Mouse (Mus musculus) A20 (cell line): ENCODE measurements at regions not wholly inside any gene's neighbourhood (a gene's known extent, or its start where the extent isn't known, plus 50 kb on each side); places are given as distances from the start of the nearest gene placed in this dataset.

Experiments used
- DNase-seq: peaks from one replicate; pipeline ENCODE4 v3.0.0-alpha.2; 2011; ENCODE audit warnings: low read depth, low spot score

DNA sequence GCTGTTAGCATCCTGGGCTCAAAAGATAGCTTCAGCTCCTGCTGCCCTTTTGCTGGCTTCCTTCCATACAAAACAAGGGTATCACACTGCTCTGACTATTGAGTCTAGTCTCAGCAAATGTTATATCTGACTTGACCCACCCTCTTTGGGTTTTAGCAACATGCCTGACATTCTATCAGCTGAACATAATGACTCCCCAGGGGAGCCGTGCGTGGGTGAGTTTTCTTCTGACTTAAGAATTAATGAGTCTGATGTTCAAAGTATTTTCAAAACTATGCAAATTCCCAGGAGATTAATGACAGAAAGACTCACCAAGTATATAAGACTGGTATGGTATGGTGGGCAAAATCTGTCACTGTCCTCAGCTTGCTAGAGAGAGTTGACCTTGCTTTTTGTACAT is 159.0 kb downstream of the Pmp22 start:
- DNase-seq, result no peak

- no peak for DNase-seq
Measured at GRCm38 (mm10) chr11:63290618-63291017, 161.8 kb downstream of the Pmp22 start.

DNA sequence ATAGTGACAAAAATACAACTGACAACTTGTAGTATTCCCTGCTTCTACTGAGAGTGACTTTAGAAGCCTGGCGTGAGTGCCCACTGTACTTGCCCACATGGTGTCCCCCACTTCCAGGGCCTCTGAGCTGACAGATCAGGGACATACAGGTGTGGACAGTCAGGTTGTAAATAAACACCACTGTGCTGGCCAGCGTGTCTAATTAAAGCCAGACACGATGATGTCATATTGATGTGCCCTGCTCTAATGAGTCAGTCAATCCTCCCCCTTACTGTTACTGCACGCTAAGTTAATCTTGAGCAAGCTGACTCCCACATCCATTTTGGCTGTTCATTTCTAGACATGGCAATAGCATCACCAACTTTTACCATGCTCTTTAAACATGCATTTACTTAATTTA is 164.7 kb downstream of the Pmp22 start:
- DNase-seq, result no peak

DNA sequence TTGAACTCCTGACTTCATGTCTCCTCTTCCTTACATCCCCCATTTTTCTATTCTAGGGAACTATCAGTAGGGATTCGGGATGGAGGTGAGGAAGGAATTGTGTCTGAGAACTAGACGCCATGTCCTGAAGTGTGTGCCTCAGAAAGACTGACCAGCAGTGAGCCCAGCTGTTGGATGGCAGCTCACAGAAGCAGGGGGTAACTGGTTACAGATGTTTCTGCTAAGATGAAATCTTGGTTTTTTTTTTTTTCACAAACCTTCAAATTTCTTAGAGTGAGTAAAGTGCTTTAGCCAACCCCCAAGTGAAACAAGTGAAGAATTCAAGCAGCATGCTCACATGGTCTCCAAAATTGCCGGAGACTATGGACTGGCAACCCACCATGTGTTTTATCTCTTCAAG is 165.7 kb downstream of the Pmp22 start:
- no peak for DNase-seq

DNA sequence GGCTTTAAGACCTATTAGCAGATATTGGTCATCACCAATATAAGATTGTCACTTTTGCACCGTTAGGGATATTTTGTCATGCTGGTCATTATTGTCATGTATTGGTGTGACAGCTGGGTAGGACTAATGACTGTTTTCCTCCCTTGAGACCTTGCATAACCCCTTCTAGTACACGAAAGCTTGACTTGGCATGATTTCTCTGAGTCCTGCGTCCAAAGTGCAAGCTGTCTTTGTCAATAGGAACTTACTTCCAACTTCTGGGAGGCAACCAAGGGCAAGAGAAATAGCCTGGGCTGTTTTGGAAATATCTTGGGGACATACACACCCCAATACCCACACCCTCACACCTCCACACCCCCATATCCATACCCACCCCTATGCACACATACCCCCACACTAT is 167.7 kb downstream of the Pmp22 start:
- DNase-seq, result no peak

- no peak for DNase-seq
Measured at GRCm38 (mm10) chr11:63299712-63300581, 171.2 kb downstream of the Pmp22 start.

GRCm38 (mm10) chr11:63325166-63325565 is 196.4 kb downstream of the Pmp22 start:
- no peak for DNase-seq

GRCm38 (mm10) chr11:63326864-63327263 is 198.1 kb downstream of the Pmp22 start:
- DNase-seq, result no peak

DNA sequence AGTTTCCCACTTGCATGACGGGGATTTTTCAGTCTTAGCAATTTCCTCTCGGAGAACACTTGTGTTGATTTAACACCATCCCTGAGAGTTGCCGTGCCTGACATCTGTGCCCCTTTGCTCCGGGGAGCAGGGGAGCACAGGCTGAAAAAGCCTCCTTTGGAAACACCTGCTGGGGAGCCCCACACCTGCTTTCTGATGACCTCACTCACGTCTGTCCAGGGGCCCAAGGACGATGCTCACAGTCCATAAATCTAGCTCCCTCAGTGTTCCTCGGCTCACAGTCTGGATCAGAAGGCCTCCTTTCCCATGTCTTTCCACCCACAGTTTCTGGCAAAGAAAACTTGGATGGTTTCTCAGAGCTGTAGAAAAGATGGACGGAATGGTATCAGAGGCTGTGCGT is 208.7 kb downstream of the Pmp22 start:
- no peak for DNase-seq

- no peak for DNase-seq
Measured at GRCm38 (mm10) chr11:63338277-63338676, 209.5 kb downstream of the Pmp22 start.

GRCm38 (mm10) chr11:63345653-63346052 is 216.9 kb downstream of the Pmp22 start:
- no peak for DNase-seq

DNA sequence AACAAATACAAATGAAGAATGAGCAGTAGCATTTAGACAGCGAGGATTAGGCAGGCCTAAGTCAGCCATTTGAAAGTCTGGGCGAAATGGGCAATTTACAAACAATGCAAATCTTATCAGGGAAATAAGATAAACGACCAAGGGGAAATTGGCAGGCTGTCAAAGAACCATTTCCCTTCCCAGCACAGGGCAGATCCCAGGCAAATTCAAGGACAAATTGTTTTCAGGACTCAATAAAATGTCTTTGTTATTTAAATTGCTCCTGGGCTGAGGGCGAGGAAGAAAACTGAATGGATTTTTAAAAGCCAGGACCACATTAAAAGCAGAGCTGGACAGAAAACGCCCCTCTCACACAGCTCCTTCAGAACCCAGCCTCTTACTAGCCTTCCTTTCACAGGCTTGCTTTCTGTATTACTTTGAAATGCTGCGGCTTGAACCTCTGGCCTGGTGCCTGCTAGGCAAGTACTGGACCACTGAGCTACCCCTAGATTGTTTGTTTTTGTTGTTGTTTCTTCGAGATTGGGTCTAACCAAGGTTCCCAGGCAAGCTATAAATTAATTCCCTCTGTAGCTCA is 221.4 kb downstream of the Pmp22 start:
- DNase-seq, result no peak

DNA sequence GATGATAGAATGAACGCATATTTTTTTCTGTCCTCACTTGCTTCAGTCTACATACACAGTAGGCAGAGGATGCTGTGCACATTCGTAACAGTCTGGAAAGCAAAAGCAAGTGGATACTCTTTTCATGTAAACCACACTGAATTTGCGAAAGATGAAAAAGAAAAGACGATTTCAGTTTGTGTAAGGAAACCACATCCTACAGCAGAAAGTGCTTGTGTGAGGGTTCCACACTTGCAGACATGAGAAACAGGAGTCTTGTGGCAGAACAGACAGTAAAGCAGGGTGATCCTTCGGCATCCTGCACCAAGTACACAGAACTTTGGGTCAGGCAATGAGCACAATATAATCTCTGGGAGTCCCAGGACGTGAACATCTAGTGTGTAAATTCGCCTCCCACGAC is 223.2 kb downstream of the Pmp22 start:
- DNase-seq, result no peak

GRCm38 (mm10) chr11:63352990-63353389 is 224.2 kb downstream of the Pmp22 start:
- DNase-seq, result no peak

DNA sequence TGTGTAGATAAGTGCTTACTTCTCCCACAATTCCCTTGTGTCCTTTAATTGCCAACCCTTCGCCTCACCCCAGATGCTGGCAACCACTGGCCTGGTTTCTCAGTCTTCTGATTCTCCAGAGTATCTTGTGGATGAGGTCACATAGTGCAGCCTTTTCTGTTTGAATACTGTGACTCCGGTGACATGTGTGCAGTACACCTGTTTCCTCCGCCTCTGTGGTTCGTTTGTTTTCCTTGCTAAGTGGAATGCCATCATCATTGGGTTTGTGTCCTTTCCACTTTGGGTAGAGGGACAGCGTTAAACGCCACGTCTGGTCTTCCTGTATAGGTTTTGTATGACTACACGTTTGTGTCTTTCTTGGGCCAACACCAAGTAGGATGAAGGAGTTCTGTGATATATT is 224.9 kb downstream of the Pmp22 start:
- DNase-seq, result no peak

DNA sequence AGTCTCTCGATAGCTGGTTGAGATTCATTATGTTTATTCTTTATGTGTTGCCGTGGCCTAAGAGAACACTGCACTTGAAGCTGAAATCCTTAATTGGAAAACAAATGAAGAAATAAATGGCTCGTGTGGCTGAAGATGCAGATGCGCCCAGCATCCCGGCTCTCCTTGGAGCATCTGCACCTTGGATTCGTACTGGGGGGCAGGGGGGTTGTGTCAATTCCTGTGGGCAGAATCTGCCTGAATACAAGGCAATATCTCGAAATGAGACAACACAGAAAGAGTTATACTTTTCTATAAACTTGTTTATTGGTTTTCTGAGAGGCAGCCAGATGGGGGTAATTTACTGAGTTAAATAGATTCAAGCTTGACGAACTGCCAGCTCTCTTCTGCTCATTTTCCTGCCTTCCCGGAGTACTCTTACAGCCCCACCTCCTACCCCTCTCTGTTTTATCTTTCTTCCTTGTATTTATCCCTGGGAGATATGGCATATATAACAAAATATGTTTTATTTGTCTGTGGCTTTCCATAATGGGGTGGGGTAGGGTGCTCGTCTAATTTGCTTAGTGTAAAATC is 229.1 kb downstream of the Pmp22 start:
- DNase-seq, result no peak

- no peak for DNase-seq
Measured at GRCm38 (mm10) chr11:63367756-63368265, 239.0 kb downstream of the Pmp22 start.

DNA sequence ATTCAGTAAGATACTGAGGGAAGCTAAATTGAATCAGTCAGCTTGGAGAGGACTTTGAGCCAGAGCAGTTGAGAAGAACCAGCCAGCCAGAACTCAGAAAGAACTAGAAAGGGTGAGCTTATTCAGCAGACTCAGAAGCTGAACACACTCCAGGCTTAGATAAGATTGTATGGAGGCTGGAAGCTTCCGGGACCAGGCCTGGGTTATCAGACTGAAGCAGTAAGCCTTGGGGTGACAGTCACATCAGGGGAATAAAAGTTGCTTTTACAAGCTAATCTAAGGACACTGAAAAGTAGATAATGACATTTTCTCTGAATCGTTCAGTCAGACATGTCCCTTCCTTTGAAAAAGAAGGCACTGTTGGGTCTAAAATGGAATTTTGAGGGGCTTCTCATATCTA is 240.7 kb downstream of the Pmp22 start:
- DNase-seq, result no peak

DNA sequence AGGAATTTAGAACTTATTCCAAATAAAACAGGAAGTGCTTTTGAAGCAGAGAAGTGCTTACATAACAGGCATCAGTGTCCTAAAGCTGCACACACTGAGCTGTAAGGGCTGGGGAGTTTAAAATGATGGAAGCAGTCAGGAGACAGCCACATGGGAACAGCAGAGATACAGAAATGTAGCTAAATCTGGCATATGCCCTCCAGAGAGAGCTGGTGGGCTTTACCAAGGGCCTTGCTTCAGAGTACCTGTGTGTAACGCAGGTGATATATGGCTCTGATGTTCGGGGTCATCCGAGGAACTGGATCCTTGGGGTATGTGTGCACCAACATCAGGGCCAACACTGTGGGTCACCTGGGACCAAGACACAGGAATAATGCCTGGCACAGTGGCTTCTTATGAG is 247.5 kb downstream of the Pmp22 start:
- no peak for DNase-seq

DNA sequence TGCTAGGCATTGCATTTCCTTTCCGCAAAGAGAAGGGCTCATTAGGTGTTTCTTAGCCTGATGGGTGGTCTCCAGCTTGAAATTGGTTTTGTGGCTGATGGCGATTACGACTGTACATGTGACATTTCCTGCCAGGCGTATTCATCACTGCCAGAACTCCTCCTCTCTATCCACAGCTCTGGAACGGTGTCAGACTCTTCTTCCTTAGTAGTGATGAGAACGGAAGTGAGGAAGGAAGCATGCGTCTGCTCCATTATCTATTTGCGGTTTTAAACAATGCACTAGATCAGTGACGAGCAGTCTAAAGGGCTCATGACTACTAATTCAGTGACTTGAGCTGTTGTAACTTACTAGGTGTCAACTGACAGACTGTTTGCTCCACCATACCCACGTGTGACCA is 248.2 kb downstream of the Pmp22 start:
- no peak for DNase-seq

DNA sequence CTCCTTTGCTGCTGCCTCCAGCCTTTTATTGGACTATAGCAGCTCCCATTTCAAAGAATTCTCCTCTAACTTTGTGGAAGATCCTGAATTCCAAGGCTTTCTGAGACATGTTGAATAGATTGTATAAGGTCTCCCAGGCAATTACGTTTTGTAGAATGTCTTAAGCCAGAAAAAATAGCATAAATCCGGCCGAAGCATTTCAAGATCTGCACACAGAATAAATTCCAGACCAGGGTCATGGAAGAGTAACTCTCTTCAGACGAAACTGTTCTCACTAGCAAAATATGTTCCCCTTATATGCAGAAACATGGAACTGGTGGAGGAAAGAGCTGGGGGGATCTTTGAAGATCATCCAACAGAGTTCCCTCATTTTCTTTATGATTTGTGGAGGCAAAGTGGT is 259.5 kb downstream of the Pmp22 start:
- DNase-seq, result no peak

DNA sequence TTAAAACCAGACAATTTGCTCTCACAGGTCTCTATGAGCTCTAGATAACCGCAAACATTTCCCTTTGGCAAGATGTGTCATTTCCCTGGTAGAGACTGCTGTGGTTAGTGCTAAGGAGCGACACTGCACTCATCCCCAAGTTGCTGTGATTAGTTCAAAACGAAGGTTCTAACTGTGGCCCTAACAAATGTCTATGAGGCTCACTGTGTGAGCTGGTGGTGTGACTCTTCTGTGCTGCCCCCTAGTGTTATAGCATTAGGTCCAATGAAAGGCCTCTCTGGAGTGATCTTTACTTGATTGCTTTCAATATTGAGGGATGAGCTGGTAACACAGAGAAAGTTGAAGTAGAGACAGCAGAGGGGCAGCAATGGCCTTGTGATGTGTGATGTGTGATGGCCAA is 262.7 kb downstream of the Pmp22 start:
- no peak for DNase-seq

DNA sequence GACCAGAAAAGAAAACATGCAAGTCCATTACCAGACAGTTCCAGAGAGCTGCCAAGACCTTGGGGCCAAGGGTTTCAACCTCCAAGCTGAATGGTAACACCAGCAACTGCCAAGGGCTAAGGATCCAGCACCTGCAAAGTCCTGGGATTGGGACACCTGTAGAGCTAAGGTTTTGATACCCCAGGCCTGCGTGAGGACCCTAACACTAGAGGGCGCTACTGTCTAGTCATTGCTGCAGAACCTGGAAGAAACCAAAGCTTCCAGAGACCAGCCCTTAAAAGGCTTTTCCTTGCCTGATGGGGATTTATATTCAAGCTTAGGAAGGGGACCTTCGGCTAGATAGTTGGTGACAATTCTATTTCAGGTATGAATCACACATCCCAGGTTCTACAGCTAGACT is 263.6 kb downstream of the Pmp22 start:
- DNase-seq, result no peak
